Mouse (Mus musculus) midbrain, embryonic 15.5 days (tissue): ENCODE measurements at regions not wholly inside any gene's neighbourhood (a gene's known extent, or its start where the extent isn't known, plus 50 kb on each side); places are given as distances from the start of the nearest gene placed in this dataset.
A peak's percentile ranks its signal among the peaks of the same experiment; 100 is the strongest.
"Not testable (repeated sequence)": the region's sequence is repeated elsewhere in the genome, so short reads cannot be mapped to it uniquely, and the experiment has no call there.

Experiments used
- ATAC-seq: fragments of 200-750 bp; cut with Nextera tagmentation; replicated peaks from 2 replicates; pipeline ENCODE4 v1.8.0; 2017; ENCODE audit warnings: moderate TSS enrichment
- H3K27ac ChIP-seq: fragments of 300-500 bp; sonication (generic); 2 replicates; pipeline ENCODE4 v1.5.1; 2015; ENCODE audit warnings: mild to moderate bottlenecking, inconsistent platforms
- H3K27me3 ChIP-seq: fragments of 300-500 bp; sonication (generic); replicated peaks from 2 replicates; pipeline ENCODE4 v1.6.1; 2015; ENCODE audit warnings: inconsistent platforms
- H3K36me3 ChIP-seq: fragments of 300-500 bp; sonication (generic); replicated peaks from 2 replicates; pipeline ENCODE4 v1.6.1; 2015; ENCODE audit warnings: inconsistent platforms
- H3K4me1 ChIP-seq: fragments of 300-500 bp; sonication (generic); 2 replicates; pipeline ENCODE4 v1.6.1; 2015; ENCODE audit warnings: inconsistent platforms
- H3K4me2 ChIP-seq: fragments of 300-500 bp; sonication (generic); 2 replicates; pipeline ENCODE4 v1.6.1; 2015; ENCODE audit warnings: inconsistent platforms, mild to moderate bottlenecking, moderate library complexity
- H3K4me3 ChIP-seq: fragments of 300-500 bp; sonication (generic); 2 replicates; pipeline ENCODE4 v1.5.1; 2015; ENCODE audit warnings: mild to moderate bottlenecking, inconsistent platforms
- H3K9ac ChIP-seq: fragments of 300-500 bp; sonication (generic); 2 replicates; pipeline ENCODE4 v1.6.1; 2015; ENCODE audit warnings: mild to moderate bottlenecking, inconsistent platforms
- H3K9me3 ChIP-seq: fragments of 300-500 bp; sonication (generic); 2 replicates; pipeline ENCODE4 v1.6.1; 2016; ENCODE audit warnings: inconsistent platforms
- WGBS: fragments of 180-500 bp; shearing (Covaris S2); methylation state at CpG from one replicate; pipeline ENCODE4 v1.1.7; 2015; ENCODE audit warnings: mixed read lengths; 5-methylcytosine and 5-hydroxymethylcytosine counted together

DNA sequence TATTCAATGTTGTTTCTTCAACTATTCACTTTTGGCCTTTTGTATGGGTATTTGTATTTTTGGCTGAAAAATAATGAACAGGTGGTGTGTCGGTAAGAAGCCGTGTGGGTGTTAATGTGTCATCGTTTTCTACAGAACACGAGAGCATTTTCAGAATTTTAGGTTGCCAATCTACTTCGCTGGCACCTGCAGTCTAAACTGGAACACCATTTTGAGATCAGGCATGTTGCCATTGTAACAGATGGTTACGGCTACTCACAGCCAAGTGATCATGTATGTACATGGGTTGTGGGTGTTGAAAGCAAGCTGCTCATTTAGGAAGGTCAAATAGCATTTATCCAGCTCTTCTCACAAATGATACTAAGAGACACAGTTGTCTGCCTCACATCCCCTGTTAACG, 167.2 kb upstream of the Gm21833 start:
- Histone ChIP-seq H3K36me3 (no peaks in the 10 kb centered on the region), H3K9ac (no peak overlapping the region), H3K4me1 (no peaks in the 10 kb centered on the region), H3K4me3 (no peak overlapping the region), H3K27ac (no peak overlapping the region), H3K9me3 (no peaks in the 10 kb centered on the region), H3K27me3 (no peaks in the 10 kb centered on the region), H3K4me2 (no peak overlapping the region)
- WGBS: 91% methylated on average over 7 of the region's 7 CpGs
- no peak for ATAC-seq

DNA sequence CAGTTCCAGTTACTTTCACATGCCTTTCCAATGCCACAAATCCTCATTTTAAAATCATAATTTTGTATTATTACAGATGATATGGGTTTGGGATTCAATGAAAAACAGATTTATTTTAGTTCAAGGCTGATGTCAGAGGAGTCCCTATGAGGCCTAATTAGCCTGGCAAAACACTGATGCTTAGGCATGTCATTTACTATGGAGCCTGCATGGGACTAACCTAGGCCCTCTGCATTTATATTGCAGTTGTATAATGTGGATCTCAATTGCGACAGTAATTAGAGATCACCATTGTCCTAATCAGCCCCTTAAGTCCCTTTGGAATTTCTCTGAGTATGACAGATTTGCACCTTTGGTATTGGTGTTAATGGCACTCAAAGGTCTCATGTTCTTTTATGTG, 153.3 kb upstream of the Gm21833 start:
- Histone ChIP-seq H3K27ac (no peak overlapping the region), H3K4me3 (no peak overlapping the region), H3K36me3 (no peaks in the 10 kb centered on the region), H3K4me1 (no peaks in the 10 kb centered on the region), H3K9me3 (no peaks in the 10 kb centered on the region; the same call in 1 of the 2 replicates), H3K27me3 (no peaks in the 10 kb centered on the region), H3K9ac (no peak overlapping the region), H3K4me2 (no peak overlapping the region)
- WGBS: 53% methylated on average over 1 of the region's 1 CpGs
- peak; percentile 74; the same call in 1 of the 2 replicates for ATAC-seq

DNA sequence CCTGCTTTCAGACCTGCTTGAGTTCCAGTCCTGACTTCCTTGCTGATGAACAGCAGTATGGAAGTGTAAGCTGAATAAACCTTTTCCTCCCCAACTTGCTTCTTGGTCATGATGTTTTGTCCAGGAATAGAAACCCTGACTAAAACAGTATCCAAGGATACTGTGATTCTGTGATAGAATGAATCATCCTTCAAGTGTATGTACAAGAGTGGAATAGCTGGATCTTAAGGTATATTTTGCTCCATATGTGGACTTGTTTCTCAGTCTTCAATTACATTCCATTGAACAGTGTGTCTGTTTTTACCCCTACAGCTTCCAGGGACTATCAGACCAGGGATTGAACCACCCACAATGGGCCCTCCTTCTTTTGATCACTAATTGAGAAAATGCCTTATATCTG, 145.1 kb upstream of the Gm21833 start:
- not testable (repeated sequence) for H3K27ac ChIP-seq, H3K4me3 ChIP-seq, ATAC-seq, H3K4me1 ChIP-seq, H3K27me3 ChIP-seq, H3K9me3 ChIP-seq, H3K4me2 ChIP-seq, H3K9ac ChIP-seq, H3K36me3 ChIP-seq

DNA sequence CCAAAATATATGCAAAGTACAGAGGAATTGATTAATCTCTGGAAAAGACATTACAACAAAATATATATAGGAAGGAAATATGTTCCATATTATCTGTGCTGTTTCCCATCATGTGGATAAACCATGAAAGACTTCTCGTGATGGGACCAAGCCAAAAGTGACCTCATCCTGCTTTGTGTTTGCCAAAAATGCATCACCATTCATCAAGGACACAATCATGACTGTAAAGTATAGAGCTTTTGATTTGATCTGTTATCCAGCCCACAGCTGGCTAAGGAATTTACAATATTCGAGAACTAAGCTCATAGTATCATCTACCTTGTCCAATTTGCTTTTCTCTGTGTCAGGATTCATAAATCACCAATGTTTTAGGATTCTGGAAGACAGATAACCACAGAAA, 127.3 kb upstream of the Gm21833 start:
- whole genome bisulfite sequencing: 70% methylated on average over 2 of the region's 2 CpGs
- no peaks in the 10 kb centered on the region for H3K36me3 ChIP-seq
- no peak overlapping the region for H3K27ac ChIP-seq
- no peaks in the 10 kb centered on the region for H3K27me3 ChIP-seq
- no peaks in the 10 kb centered on the region for H3K9me3 ChIP-seq
- H3K4me2 ChIP-seq: no peak overlapping the region
- no peak overlapping the region for H3K4me3 ChIP-seq
- H3K9ac ChIP-seq: no peak overlapping the region
- H3K4me1 ChIP-seq: no peaks in the 10 kb centered on the region
- no peak for ATAC-seq

DNA sequence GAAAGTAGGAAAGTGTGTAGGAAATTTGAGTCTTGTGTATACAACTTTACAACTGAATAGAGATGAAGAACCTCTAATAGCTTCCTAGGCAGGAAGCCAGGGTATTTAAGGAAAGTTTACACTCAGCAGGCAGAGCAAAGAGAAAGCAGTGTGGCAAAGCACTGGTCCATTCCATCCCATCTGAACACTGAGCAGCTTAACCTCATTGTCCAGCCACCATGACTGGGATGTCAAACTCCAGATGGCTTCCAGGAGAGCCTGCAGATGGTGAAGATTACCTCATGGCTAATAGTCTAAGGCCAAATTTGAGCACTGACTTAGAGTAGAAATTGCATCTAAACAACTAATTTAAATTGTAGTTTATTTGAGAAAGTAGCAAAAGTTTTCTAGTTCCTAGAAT, 117.0 kb upstream of the Gm21833 start:
- no peaks in the 10 kb centered on the region for H3K27me3 ChIP-seq
- no peaks in the 10 kb centered on the region for H3K36me3 ChIP-seq
- no peaks in the 10 kb centered on the region for H3K9me3 ChIP-seq
- H3K4me1 ChIP-seq: no peaks in the 10 kb centered on the region
- H3K4me2 ChIP-seq: no peak overlapping the region
- no peak overlapping the region for H3K27ac ChIP-seq
- ATAC-seq: no peak
- no peak overlapping the region for H3K4me3 ChIP-seq
- no peak overlapping the region for H3K9ac ChIP-seq

DNA sequence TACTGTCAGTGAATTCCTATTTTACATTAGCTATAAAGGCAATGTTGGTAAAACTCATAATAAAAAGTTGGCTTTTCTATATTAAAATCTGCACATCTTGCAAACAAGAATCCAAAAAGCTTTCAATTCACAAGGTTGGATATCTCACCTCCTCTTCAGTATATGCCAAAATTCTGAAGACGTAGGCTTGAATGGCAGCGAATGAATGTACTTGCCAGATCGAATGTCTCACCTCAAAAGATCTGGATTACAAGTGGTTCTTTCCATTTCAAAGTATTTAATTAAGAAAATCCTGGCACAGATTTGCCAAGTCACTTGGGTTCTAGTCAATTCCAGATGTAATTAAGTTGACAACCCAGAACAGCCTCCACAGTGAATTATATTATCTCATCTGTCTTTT, 94.1 kb upstream of the Gm21833 start:
- no peak overlapping the region for H3K4me3 ChIP-seq
- H3K9me3 ChIP-seq: no peaks in the 10 kb centered on the region
- ATAC-seq: no peak
- H3K4me1 ChIP-seq: no peaks in the 10 kb centered on the region
- no peak overlapping the region for H3K9ac ChIP-seq
- H3K36me3 ChIP-seq: no peaks in the 10 kb centered on the region
- H3K27me3 ChIP-seq: no peaks in the 10 kb centered on the region
- 66% methylated on average over 3 of the region's 3 CpGs for WGBS
- H3K4me2 ChIP-seq: no peak overlapping the region
- no peak overlapping the region for H3K27ac ChIP-seq

DNA sequence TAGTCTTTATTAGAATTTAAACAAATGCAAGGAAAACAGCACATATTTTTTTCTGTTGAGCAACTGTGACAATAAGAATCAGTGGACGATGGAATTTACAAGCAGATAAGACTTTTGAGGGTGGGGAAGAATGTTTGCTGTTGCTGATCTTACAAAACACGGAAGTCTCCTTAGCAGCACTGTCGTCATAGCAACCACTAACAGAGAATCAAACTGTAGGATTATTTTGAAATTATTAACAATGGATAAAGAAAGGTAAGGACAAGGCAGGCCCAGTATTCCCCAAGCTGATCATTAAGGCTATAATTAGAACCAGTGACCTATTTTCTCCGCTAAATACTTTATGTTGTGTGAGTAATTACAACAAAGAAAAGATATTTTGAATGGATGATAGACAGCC, 69.7 kb upstream of the Gm21833 start:
- H3K4me3 ChIP-seq: no peak overlapping the region
- no peaks in the 10 kb centered on the region for H3K27me3 ChIP-seq
- H3K4me1 ChIP-seq: 0 out of 2 replicates have a peak, but pooled peaks cover 4% of the 10 kb centered on the region
- H3K4me2 ChIP-seq: no peak overlapping the region
- peak; percentile 74 for ATAC-seq
- H3K36me3 ChIP-seq: no peaks in the 10 kb centered on the region
- 62% methylated on average over 4 of the region's 4 CpGs for WGBS
- H3K9ac ChIP-seq: no peak overlapping the region
- H3K27ac ChIP-seq: no peak overlapping the region
- H3K9me3 ChIP-seq: no peaks in the 10 kb centered on the region
